Mouse (Mus musculus): ENCODE measurements around the gene Slc50a1. TPM values are rescaled to one million over a fixed set of nuclear protein-coding genes. Genes with fewer than 3 reads are reported as not detected.

Slc50a1 gene
- total and polyA plus RNA-seq, 3 experiments = 22.5 to 45.9 TPM; not detected in 1

GRCm38 (mm10) chr3:89296761-89297396, 26.5 kb upstream of the Slc50a1 start:
- Histone ChIP-seq H3K4me1 (ENCODE audit: control insufficient read depth in 1 of 2, insufficient read depth in 2 of 2, low read length in 2 of 2) (peaks cover 7 to 18% of the 10 kb centered on the region in 2 experiments), H3K4me3 (ENCODE audit: control insufficient read depth in 1 of 2, insufficient read depth in 1 of 2, low read depth in 2 of 2, low read length in 2 of 2) (no peak overlapping the region), H3K36me3 (ENCODE audit: control insufficient read depth in 1 of 2, insufficient read depth in 2 of 2, low read length in 2 of 2) (peaks cover 0 to 10% of the 10 kb centered on the region in 2 experiments; a peak in 2 of 4 replicates), H3K27me3 (ENCODE audit: control insufficient read depth in 1 of 2, insufficient read depth in 2 of 2, low read length in 2 of 2) (no peaks in the 10 kb centered on the region; a peak in 1 of 4 replicates), H3K9me3 (replicated peaks; ENCODE audit: insufficient read depth, low read length) (no peaks in the 10 kb centered on the region), H3K9ac (ENCODE audit: control insufficient read depth, low read depth, low read length, poor library complexity, severe bottlenecking) (no peak overlapping the region), H3K27ac (ENCODE audit: control insufficient read depth, low read depth, low read length) (no peak overlapping the region), H3K79me2 (ENCODE audit: control insufficient read depth, insufficient read depth, low read length, poor library complexity) (no peaks in the 10 kb centered on the region)
- no peak for DNase-seq (ENCODE audit: low read depth, low spot score)
- 0 out of 2 replicates have a peak, but pooled peaks have one; percentile 55 for TF ChIP-seq POLR2AphosphoS5 (IDR thresholded peaks at IDR 0.05; ENCODE audit: borderline replicate concordance, low read depth, low read length)
- TF ChIP-seq POLR2A (IDR thresholded peaks at IDR 0.05; ENCODE audit: control insufficient read depth in 1 of 2, insufficient read depth in 1 of 2, low read depth in 1 of 2, low read length in 2 of 2, poor library complexity in 1 of 2) = no peak

GRCm38 (mm10) chr3:89295685-89296230, 25.4 kb upstream of the Slc50a1 start:
- H3K27me3 ChIP-seq (ENCODE audit: control insufficient read depth in 1 of 2, insufficient read depth in 2 of 2, low read length in 2 of 2) = no peaks in the 10 kb centered on the region
- H3K4me1 ChIP-seq (ENCODE audit: control insufficient read depth in 1 of 2, insufficient read depth in 2 of 2, low read length in 2 of 2) = peaks cover 12 to 22% of the 10 kb centered on the region in 2 experiments
- no peak overlapping the region for H3K4me3 ChIP-seq (ENCODE audit: control insufficient read depth in 1 of 2, insufficient read depth in 1 of 2, low read depth in 2 of 2, low read length in 2 of 2)
- DNase-seq (ENCODE audit: low read depth, low spot score) = no peak
- H3K9me3 ChIP-seq (replicated peaks; ENCODE audit: insufficient read depth, low read length) = no peaks in the 10 kb centered on the region
- H3K79me2 ChIP-seq (ENCODE audit: control insufficient read depth, insufficient read depth, low read length, poor library complexity) = no peaks in the 10 kb centered on the region
- H3K27ac ChIP-seq (ENCODE audit: control insufficient read depth, low read depth, low read length) = no peak overlapping the region
- peaks cover 0 to 13% of the 10 kb centered on the region in 2 experiments; a peak in 2 of 4 replicates for H3K36me3 ChIP-seq (ENCODE audit: control insufficient read depth in 1 of 2, insufficient read depth in 2 of 2, low read length in 2 of 2)
- TF ChIP-seq ZMIZ1 (IDR thresholded peaks at IDR 0.05; ENCODE audit: low read depth, low read length) (no peak), HCFC1 (IDR thresholded peaks at IDR 0.05; ENCODE audit: low read depth, low read length) (no peak), EP300 (IDR thresholded peaks at IDR 0.05; ENCODE audit: low read depth in 1 of 2, low read length in 2 of 2) (no peak), ZC3H11A (IDR thresholded peaks at IDR 0.05; ENCODE audit: low read depth, low read length) (no peak), TAL1 (IDR thresholded peaks at IDR 0.05; ENCODE audit: low read length) (no peak), TCF12 (IDR thresholded peaks at IDR 0.05; ENCODE audit: low read depth, low read length) (no peak), TBP (IDR thresholded peaks at IDR 0.05; ENCODE audit: low read depth, low read length) (no peak), NELFE (IDR thresholded peaks at IDR 0.05; ENCODE audit: low read depth, low read length) (no peak), ZNF384 (IDR thresholded peaks at IDR 0.05; ENCODE audit: low read depth, low read length) (no peak), ZKSCAN1 (IDR thresholded peaks at IDR 0.05; ENCODE audit: low read depth, low read length) (no peak), CTCF (IDR thresholded peaks at IDR 0.05 in 2 of 3, conservative IDR thresholded peaks at IDR 0.05 in 1 of 3; ENCODE audit: control insufficient read depth in 1 of 3, insufficient read depth in 1 of 3, low read depth in 2 of 3, low read length in 3 of 3, poor library complexity in 1 of 3, severe bottlenecking in 1 of 3) (no peak), SMC3 (IDR thresholded peaks at IDR 0.05; ENCODE audit: low read depth, low read length) (no peak), GATA1 (IDR thresholded peaks at IDR 0.05; ENCODE audit: low read depth, low read length) (no peak), MYB (IDR thresholded peaks at IDR 0.05; ENCODE audit: low read depth, low read length) (no peak)
- H3K9ac ChIP-seq (ENCODE audit: control insufficient read depth, low read depth, low read length, poor library complexity, severe bottlenecking) = no peak overlapping the region

Data from MEL (cell line).